Mouse (Mus musculus): Measurements from ENCODE around the gene Uhrf1bp1l.

The Uhrf1bp1l gene

GRCm38 (mm10) chr10:89850951-89851350 is 106.2 kb downstream of the Uhrf1bp1l start:
- DNase-seq (ENCODE audit: low spot score): no peak

- DNase-seq (ENCODE audit: low spot score): peak; percentile 25
Observed at GRCm38 (mm10) chr10:89855251-89855875, 110.6 kb downstream of the Uhrf1bp1l start.

- no peak for DNase-seq (ENCODE audit: low spot score)
Observed at GRCm38 (mm10) chr10:89856286-89856685, 111.5 kb downstream of the Uhrf1bp1l start.

GRCm38 (mm10) chr10:89868211-89868610 is 123.4 kb downstream of the Uhrf1bp1l start:
- DNase-seq (ENCODE audit: low spot score): no peak

- DNase-seq (ENCODE audit: low spot score): no peak
Observed at GRCm38 (mm10) chr10:89868836-89869235, 124.0 kb downstream of the Uhrf1bp1l start.
